Mouse (Mus musculus) cerebellum, adult 9-11 months (tissue): ENCODE data around the gene Apoc4.

Experiments used
- DNase-seq: peaks from one replicate; pipeline ENCODE4 v3.0.0; 2022

Gene Apoc4

GRCm38 (mm10) chr7:19628192-19628535 lies 53.1 kb downstream of the Apoc4 start:
- DNase-seq: no peak
